Mouse (Mus musculus) kidney, postnatal 0 days (tissue): ENCODE measurements around the gene Rhbdd1. TPM values are rescaled to one million over a fixed set of nuclear protein-coding genes. Genes with fewer than 3 reads are reported as not detected.

Experiments used
- ATAC-seq: fragments of 200-750 bp; cut with Nextera tagmentation; replicated peaks from 2 replicates; pipeline ENCODE4 v1.8.0; 2017; ENCODE audit warnings: low read depth, moderate number of reproducible peaks, moderate TSS enrichment, moderate library complexity; ENCODE audit not compliant: low FRiP score
- DNase-seq: peaks from one replicate; pipeline ENCODE4 v3.0.0-alpha.2; 2016; ENCODE audit warnings: low spot score
- H3K27ac ChIP-seq: fragments of 300-500 bp; sonication (generic); 2 replicates; pipeline ENCODE4 v1.5.1; 2014; ENCODE audit warnings: mild to moderate bottlenecking
- H3K27me3 ChIP-seq: fragments of 300-500 bp; sonication (generic); 2 replicates; pipeline ENCODE4 v1.6.1; 2014; ENCODE audit warnings: low read length, mixed read lengths; ENCODE audit not compliant: insufficient read depth
- H3K36me3 ChIP-seq: fragments of 300-500 bp; sonication (generic); 2 replicates; pipeline ENCODE4 v1.6.1; 2014; ENCODE audit warnings: low read length, mixed read lengths; ENCODE audit not compliant: insufficient read depth
- H3K4me1 ChIP-seq: fragments of 300-500 bp; sonication (generic); replicated peaks from 2 replicates; pipeline ENCODE4 v1.6.1; 2014; ENCODE audit warnings: antibody characterized with exemption, low read length, mixed read lengths; ENCODE audit not compliant: insufficient read depth
- H3K4me2 ChIP-seq: fragments of 300-500 bp; sonication (generic); 2 replicates; pipeline ENCODE4 v1.6.1; 2014; ENCODE audit warnings: mild to moderate bottlenecking, low read length, moderate library complexity, mixed read lengths
- H3K4me3 ChIP-seq: fragments of 300-500 bp; sonication (generic); replicated peaks from 2 replicates; pipeline ENCODE4 v1.5.1; 2014; ENCODE audit warnings: low read depth, low read length
- H3K9ac ChIP-seq: fragments of 300-500 bp; sonication (generic); 2 replicates; pipeline ENCODE4 v1.6.1; 2014; ENCODE audit warnings: low read depth, low read length
- H3K9me3 ChIP-seq: fragments of 300-500 bp; sonication (generic); replicated peaks from 2 replicates; pipeline ENCODE4 v1.6.1; 2016; ENCODE audit warnings: low read length, inconsistent platforms, mixed read lengths
- CTCF ChIP-seq: IDR thresholded peaks from 2 replicates; pipeline ENCODE4 v1.5.1; 2016; ENCODE audit warnings: antibody characterized with exemption, low read depth, mild to moderate bottlenecking, moderate library complexity
- WGBS: fragments of 180-500 bp; shearing (Covaris S2); extraction: QIAGEN DNeasy Blood & Tissue Kit; methylation state at CpG from one replicate; pipeline ENCODE4 v1.1.7; 2014; 5-methylcytosine and 5-hydroxymethylcytosine counted together
- polyA plus RNA-seq: library from polyadenylated mRNA; unstranded; fragments of >200 nt; fragmentation: Nextera tagmentation; extraction: Ambion mirVana; gene quantifications from 2 replicates; pipeline ENCODE4 v1.2.1, GENCODE M21; 2015

The Rhbdd1 gene
- polyA plus RNA-seq, 1 experiment from 2014 or later: 8.0 TPM

DNA sequence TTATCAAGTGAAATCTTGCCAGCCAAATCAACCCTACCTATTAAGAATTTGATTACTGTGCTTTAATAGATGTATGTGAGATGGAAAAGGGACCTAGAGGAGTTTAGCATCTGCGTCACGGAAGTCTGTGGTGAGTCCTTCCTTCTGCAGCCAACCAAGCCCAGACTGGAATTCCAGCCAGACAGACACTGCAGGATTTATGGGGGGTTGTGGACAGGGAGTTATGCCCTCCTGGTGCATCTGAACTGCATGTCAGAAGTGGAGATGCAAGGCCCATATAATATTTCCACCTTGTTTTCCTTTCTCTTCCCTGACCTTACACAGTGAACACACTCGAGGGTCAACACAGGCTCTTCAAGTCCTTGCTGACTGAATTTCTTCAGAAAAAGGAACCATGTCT lies 94.3 kb downstream of the Rhbdd1 start:
- ATAC-seq: 0 out of 2 replicates have a peak, but pooled peaks have one; percentile 21
- no peaks in the 10 kb centered on the region for H3K4me1 ChIP-seq
- TF ChIP-seq CTCF: no peak
- DNase-seq: peak; percentile 45
- WGBS: 33% methylated on average over 3 of the region's 3 CpGs
- H3K4me2 ChIP-seq: no peak overlapping the region
- 0 out of 2 replicates have a peak overlapping the region, but pooled peaks have one; percentile 2 for H3K27ac ChIP-seq
- no peak overlapping the region for H3K9ac ChIP-seq
- H3K27me3 ChIP-seq: no peaks in the 10 kb centered on the region
- H3K9me3 ChIP-seq: no peaks in the 10 kb centered on the region
- no peak overlapping the region for H3K4me3 ChIP-seq
- no peaks in the 10 kb centered on the region for H3K36me3 ChIP-seq

DNA sequence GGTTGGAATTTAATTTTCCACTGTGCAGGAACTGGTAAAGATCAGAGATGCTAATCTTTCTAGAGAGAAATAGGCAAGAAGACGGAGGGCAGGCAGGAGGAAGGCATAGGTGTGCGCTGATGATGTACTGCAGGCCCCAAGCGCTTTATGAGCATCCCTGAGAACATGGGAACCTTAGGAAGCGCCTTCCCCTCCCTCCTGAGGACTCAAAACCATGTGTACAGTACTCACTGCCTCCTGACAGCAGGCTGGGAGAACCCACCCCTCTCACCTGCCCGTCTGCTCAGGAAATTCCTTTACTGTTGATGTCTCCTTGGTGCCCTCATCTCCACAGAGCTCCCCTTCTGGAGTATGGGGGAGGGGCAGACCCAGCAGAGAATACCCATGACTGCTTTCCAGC lies 95.3 kb downstream of the Rhbdd1 start:
- WGBS: 67% methylated on average over 5 of the region's 5 CpGs
- peak overlapping the region; percentile 31; the same call in 1 of the 2 replicates for H3K27ac ChIP-seq
- no peaks in the 10 kb centered on the region for H3K36me3 ChIP-seq
- no peak for TF ChIP-seq CTCF
- H3K9ac ChIP-seq: no peak overlapping the region
- no peak for ATAC-seq
- no peak for DNase-seq
- H3K4me3 ChIP-seq: no peak overlapping the region
- no peaks in the 10 kb centered on the region for H3K4me1 ChIP-seq
- no peak overlapping the region for H3K4me2 ChIP-seq
- H3K27me3 ChIP-seq: no peaks in the 10 kb centered on the region
- no peaks in the 10 kb centered on the region for H3K9me3 ChIP-seq

DNA sequence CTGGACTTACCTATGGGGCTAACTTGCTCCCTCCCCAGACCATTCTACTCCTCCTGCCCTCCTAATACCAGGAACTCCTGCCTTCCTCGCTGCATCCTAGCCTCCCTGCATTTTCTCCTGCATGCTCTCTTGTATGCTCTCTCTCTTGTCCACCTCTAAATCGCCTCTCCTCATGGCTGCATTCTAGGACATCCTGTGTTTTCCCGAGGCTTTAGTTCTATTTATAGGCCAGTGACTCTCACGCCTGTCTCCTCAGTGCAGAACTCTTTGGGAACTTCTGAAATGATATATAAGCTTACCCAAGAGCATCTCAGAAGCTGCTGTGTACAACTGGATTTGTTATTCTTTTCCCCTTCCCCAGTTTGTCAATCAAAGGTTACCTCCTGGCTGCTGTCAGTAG lies 95.8 kb downstream of the Rhbdd1 start:
- WGBS: 31% methylated on average over 4 of the region's 4 CpGs
- Histone ChIP-seq H3K4me2 (no peak overlapping the region), H3K36me3 (no peaks in the 10 kb centered on the region), H3K9ac (no peak overlapping the region), H3K27me3 (no peaks in the 10 kb centered on the region), H3K4me1 (no peaks in the 10 kb centered on the region), H3K27ac (peak overlapping the region; percentile 31; the same call in 1 of the 2 replicates), H3K9me3 (no peaks in the 10 kb centered on the region), H3K4me3 (no peak overlapping the region)
- DNase-seq (peak; percentile 14), ATAC-seq (no peak)
- no peak for TF ChIP-seq CTCF

DNA sequence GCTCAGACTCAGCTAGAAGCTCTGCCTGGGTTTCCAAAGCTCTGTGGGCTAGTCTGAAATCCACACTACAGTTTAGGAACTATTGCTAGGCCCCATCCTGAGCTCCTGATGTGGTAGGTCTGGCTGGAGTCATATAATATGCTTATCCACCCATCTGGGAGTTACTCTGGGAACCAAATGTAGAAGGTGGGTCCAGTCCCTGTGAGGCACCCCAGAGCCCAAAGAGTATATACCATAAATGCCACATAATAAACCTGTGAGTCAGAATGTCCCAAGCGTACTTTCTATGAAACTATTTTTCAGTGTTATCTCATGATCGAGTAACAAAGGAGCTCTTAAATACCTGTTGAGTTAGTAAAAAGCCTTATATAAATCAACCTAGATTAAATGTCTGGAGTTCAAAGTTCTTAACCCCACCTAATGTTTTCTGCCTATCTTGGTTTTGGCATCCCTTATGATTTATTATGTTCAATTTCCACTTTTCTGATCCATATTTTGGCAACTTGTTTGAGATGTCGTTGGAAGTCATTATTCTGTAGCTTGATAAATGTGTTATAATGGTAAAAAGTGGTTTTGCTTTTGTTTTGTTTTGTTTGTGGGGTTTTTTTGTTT lies 98.3 kb downstream of the Rhbdd1 start:
- no peaks in the 10 kb centered on the region for H3K27me3 ChIP-seq
- WGBS: 80% methylated on average over 3 of the region's 3 CpGs
- no peaks in the 10 kb centered on the region for H3K9me3 ChIP-seq
- no peaks in the 10 kb centered on the region for H3K36me3 ChIP-seq
- H3K4me2 ChIP-seq: no peak overlapping the region
- no peak overlapping the region for H3K4me3 ChIP-seq
- DNase-seq (no peak), ATAC-seq (no peak)
- no peak overlapping the region for H3K9ac ChIP-seq
- H3K4me1 ChIP-seq: no peaks in the 10 kb centered on the region
- no peak overlapping the region for H3K27ac ChIP-seq
- TF ChIP-seq CTCF: no peak

DNA sequence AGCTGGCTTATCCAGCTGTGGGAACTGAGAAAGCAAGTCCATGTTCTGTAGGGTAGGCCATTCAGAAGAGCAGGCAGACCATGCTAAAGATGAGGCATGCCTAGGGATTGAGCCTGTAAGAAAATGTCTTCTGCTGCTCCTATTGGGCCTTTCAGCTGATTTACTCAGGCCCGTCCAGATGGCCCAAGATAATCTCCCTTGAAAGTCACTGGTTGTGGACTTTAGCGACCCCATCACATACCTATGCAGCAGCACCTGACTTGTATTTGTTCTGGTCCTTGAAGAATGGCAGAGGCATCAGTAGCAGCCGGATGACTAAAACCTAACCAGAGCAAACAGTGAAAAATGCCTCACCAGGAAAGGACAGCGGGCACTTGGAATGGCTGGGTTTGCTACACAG lies 99.4 kb downstream of the Rhbdd1 start:
- H3K9me3 ChIP-seq: no peaks in the 10 kb centered on the region
- no peak overlapping the region for H3K9ac ChIP-seq
- no peak for TF ChIP-seq CTCF
- no peak overlapping the region for H3K4me3 ChIP-seq
- no peaks in the 10 kb centered on the region for H3K4me1 ChIP-seq
- H3K36me3 ChIP-seq: no peaks in the 10 kb centered on the region
- H3K27ac ChIP-seq: no peak overlapping the region
- DNase-seq (no peak), ATAC-seq (no peak)
- H3K4me2 ChIP-seq: no peak overlapping the region
- WGBS: 83% methylated on average over 4 of the region's 4 CpGs
- no peaks in the 10 kb centered on the region for H3K27me3 ChIP-seq

DNA sequence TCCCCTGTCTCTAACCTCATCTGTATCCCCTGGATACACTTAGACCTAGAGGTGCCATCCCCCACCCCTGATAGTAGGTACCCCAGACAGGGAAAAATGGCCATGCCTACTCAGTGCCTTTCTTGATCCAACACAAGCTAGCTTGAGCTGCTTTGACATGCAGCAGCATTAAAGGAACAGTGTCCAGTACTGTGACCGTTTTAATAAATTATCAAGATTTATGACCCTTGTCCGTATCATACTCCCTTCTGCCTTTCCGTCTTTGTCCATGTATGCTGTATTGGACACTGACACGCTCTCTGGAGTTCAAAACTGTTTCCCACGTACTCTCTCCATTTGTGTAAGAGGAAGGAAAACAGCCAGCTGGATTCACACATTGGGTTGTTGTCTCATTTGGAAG lies 111.5 kb downstream of the Rhbdd1 start:
- Histone ChIP-seq H3K4me3 (no peak overlapping the region), H3K4me1 (0 out of 2 replicates have a peak, but pooled peaks cover 3% of the 10 kb centered on the region), H3K36me3 (no peaks in the 10 kb centered on the region), H3K9ac (no peak overlapping the region), H3K27ac (no peak overlapping the region), H3K9me3 (no peaks in the 10 kb centered on the region), H3K4me2 (no peak overlapping the region), H3K27me3 (no peaks in the 10 kb centered on the region)
- TF ChIP-seq CTCF: no peak
- ATAC-seq: peak; percentile 68; the same call in 1 of the 2 replicates
- DNase-seq: peak; percentile 11
- 20% methylated on average over 5 of the region's 5 CpGs for WGBS

DNA sequence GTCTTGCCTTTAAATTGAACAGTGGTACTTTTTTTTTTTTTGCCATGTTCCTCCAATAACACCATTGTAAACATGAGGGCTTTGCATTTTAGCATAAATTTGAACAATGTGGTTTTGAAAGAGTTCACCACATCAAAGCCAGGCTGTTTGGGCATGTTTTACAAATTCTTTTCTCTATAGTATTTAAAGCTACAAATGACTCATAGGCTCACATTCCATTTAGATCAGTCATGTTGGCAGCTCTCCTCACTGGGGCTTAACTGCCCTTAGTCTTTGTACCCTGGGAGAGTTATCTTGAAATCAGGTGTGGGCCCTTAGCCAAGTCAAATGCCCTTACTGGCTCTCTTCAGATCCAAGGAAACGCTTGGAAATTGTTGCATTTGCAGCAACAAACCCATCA lies 112.8 kb downstream of the Rhbdd1 start:
- WGBS: 32% methylated on average over 1 of the region's 1 CpGs
- H3K27ac ChIP-seq: no peak overlapping the region
- no peaks in the 10 kb centered on the region for H3K27me3 ChIP-seq
- no peak for TF ChIP-seq CTCF
- ATAC-seq (peak; percentile 75), DNase-seq (peak; percentile 63)
- no peaks in the 10 kb centered on the region for H3K36me3 ChIP-seq
- no peak overlapping the region for H3K4me3 ChIP-seq
- 0 out of 2 replicates have a peak, but pooled peaks cover 3% of the 10 kb centered on the region for H3K4me1 ChIP-seq
- no peak overlapping the region for H3K9ac ChIP-seq
- H3K9me3 ChIP-seq: no peaks in the 10 kb centered on the region
- H3K4me2 ChIP-seq: no peak overlapping the region
